Mouse (Mus musculus) liver, adult 2 months (tissue): ENCODE measurements at regions not wholly inside any gene's neighbourhood (a gene's known extent, or its start where the extent isn't known, plus 50 kb on each side); places are given as distances from the start of the nearest gene placed in this dataset.

Experiments used
- DNase-seq: peaks from one replicate; pipeline ENCODE4 v3.0.0-alpha.2; 2011; ENCODE audit warnings: low read depth, low spot score; ENCODE audit errors: extremely low read depth
- H3K27ac ChIP-seq: fragments of 200-500 bp; replicated peaks from 2 replicates; pipeline ENCODE4 v1.5.1; 2012; ENCODE audit warnings: low read depth, mild to moderate bottlenecking, control low read depth, inconsistent platforms, low read length; ENCODE audit not compliant: insufficient read depth
- H3K27me3 ChIP-seq: fragments of 200-500 bp; 2 replicates; pipeline ENCODE4 v1.6.1; 2012; ENCODE audit warnings: mild to moderate bottlenecking, moderate library complexity, low read length, inconsistent platforms; ENCODE audit not compliant: control insufficient read depth, insufficient read depth
- H3K36me3 ChIP-seq: fragments of 200-500 bp; 2 replicates; pipeline ENCODE4 v1.6.1; 2012; ENCODE audit warnings: low read length, inconsistent platforms; ENCODE audit not compliant: control insufficient read depth, insufficient read depth
- H3K4me1 ChIP-seq: fragments of 200-500 bp; 2 replicates; pipeline ENCODE4 v1.6.1; 2011; ENCODE audit warnings: low read length; ENCODE audit not compliant: control insufficient read depth, insufficient read depth
- H3K4me3 ChIP-seq: fragments of 200-500 bp; 2 replicates; pipeline ENCODE4 v1.5.1; 2011; ENCODE audit warnings: low read depth, mild to moderate bottlenecking, control low read depth, low read length, moderate library complexity; ENCODE audit not compliant: insufficient read depth
- H3K79me2 ChIP-seq: fragments of 200-500 bp; 2 replicates; pipeline ENCODE4 v1.6.1; 2012; ENCODE audit warnings: inconsistent platforms, mild to moderate bottlenecking, low read length, moderate library complexity; ENCODE audit not compliant: control insufficient read depth, insufficient read depth
- H3K9ac ChIP-seq: fragments of 200-500 bp; 2 replicates; pipeline ENCODE4 v1.6.1; 2012; ENCODE audit warnings: low read depth, mild to moderate bottlenecking, control low read depth, inconsistent platforms, low read length
- CTCF ChIP-seq: fragments of 200-500 bp; IDR thresholded peaks from 2 replicates; pipeline ENCODE4 v1.5.1; 2011; ENCODE audit warnings: low read depth, low read length, control low read depth
- POLR2A ChIP-seq: fragments of 200-500 bp; IDR thresholded peaks from 2 replicates; pipeline ENCODE4 v1.6.1; 2011; ENCODE audit warnings: low read length, control low read depth; ENCODE audit not compliant: insufficient read depth; ENCODE audit errors: extremely low read depth
- WGBS: fragments of 180-500 bp; shearing (Covaris S2); methylation state at CpG from one replicate; pipeline ENCODE4 v1.1.7; 2018; 5-methylcytosine and 5-hydroxymethylcytosine counted together

GRCm38 (mm10) chr10:99959279-99959678 lies 56.2 kb upstream of the Kitl start:
- Histone ChIP-seq H3K4me1 (no peaks in the 10 kb centered on the region), H3K79me2 (no peaks in the 10 kb centered on the region), H3K36me3 (no peaks in the 10 kb centered on the region), H3K27ac (no peak overlapping the region), H3K27me3 (no peaks in the 10 kb centered on the region), H3K9ac (no peak overlapping the region), H3K4me3 (no peak overlapping the region)
- 70% methylated on average over 3 of the region's 3 CpGs for WGBS
- TF ChIP-seq POLR2A = no peak
- TF ChIP-seq CTCF = no peak
- no peak for DNase-seq

- no peaks in the 10 kb centered on the region for H3K36me3 ChIP-seq
- DNase-seq = no peak
- no peaks in the 10 kb centered on the region for H3K4me1 ChIP-seq
- H3K27ac ChIP-seq = no peak overlapping the region
- 67% methylated on average over 7 of the region's 7 CpGs for WGBS
- no peak overlapping the region for H3K4me3 ChIP-seq
- no peak overlapping the region for H3K9ac ChIP-seq
- no peaks in the 10 kb centered on the region for H3K79me2 ChIP-seq
- no peaks in the 10 kb centered on the region for H3K27me3 ChIP-seq
- TF ChIP-seq CTCF = no peak
- TF ChIP-seq POLR2A = no peak
Observed at GRCm38 (mm10) chr10:99952486-99952885, 62.9 kb upstream of the Kitl start.

GRCm38 (mm10) chr10:99951718-99952117 lies 63.7 kb upstream of the Kitl start:
- Histone ChIP-seq H3K79me2 (no peaks in the 10 kb centered on the region), H3K4me3 (no peak overlapping the region), H3K27me3 (no peaks in the 10 kb centered on the region), H3K36me3 (no peaks in the 10 kb centered on the region), H3K9ac (no peak overlapping the region), H3K4me1 (no peaks in the 10 kb centered on the region), H3K27ac (no peak overlapping the region)
- 79% methylated on average over 4 of the region's 4 CpGs for WGBS
- DNase-seq = no peak
- TF ChIP-seq POLR2A (no peak), CTCF (no peak)

DNA sequence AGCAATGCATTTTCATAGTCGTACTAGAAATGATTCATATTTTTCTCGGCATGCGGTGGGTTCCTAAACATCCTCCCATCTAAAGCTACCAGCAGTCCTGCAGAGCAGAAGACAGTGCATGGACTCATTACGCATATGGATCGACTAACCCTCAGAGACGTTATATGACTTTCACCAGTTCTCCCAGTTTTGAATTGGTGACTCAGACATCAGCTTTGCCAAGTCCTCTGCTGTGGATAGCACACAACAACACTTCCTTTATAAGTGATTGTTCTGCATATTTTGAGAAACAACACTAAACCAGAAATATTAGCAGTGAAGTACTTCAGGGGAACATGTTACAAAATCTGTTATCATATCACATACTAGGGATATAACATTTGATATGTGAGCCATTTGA lies 64.1 kb upstream of the Kitl start:
- WGBS = 81% methylated on average over 6 of the region's 6 CpGs
- no peaks in the 10 kb centered on the region for H3K4me1 ChIP-seq
- H3K4me3 ChIP-seq = no peak overlapping the region
- TF ChIP-seq CTCF (no peak), POLR2A (no peak)
- H3K9ac ChIP-seq = no peak overlapping the region
- H3K36me3 ChIP-seq = no peaks in the 10 kb centered on the region
- no peak overlapping the region for H3K27ac ChIP-seq
- no peaks in the 10 kb centered on the region for H3K79me2 ChIP-seq
- no peak for DNase-seq
- no peaks in the 10 kb centered on the region for H3K27me3 ChIP-seq

DNA sequence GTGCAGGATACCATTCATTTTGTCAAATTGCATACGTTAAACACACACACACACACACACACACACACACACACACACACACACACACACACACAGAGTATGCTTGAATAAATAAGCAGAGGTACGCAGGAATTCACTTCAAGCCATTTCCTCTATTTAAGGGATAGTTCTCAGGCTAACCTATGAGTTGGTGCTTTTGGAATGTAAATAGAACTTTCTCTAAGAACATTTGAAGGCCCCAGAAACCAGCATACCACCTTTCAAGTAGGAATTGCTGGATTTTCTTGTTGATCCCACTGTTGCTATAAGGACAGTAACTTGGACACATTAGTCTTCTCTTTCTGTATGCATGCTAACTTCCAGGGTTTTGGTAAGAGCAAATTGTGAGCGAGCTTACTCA lies 66.7 kb upstream of the Kitl start:
- no peaks in the 10 kb centered on the region for H3K79me2 ChIP-seq
- TF ChIP-seq CTCF (no peak), POLR2A (no peak)
- H3K27ac ChIP-seq = no peak overlapping the region
- 88% methylated on average over 3 of the region's 3 CpGs for WGBS
- H3K4me3 ChIP-seq = no peak overlapping the region
- no peak overlapping the region for H3K9ac ChIP-seq
- no peaks in the 10 kb centered on the region for H3K36me3 ChIP-seq
- no peaks in the 10 kb centered on the region for H3K27me3 ChIP-seq
- no peak for DNase-seq
- H3K4me1 ChIP-seq = no peaks in the 10 kb centered on the region

DNA sequence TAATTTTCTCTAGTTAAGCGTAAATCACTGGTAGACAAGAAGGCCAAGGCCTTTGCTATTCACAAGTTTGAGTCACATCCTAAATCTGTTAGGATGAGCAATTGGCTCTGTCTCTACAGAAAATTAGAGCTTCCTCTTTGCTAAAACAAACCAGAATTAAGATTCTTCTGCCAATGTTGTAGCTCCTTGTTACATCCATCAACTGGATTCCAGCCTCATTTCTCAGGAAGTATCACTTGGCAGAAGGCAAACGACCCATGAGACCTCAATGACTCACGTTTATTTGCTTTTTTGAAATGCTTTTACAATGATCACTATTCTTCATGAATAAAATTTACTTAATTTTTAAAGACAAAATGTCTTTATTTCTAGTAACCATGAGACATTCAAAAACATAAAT lies 70.0 kb upstream of the Kitl start:
- WGBS = 75% methylated on average over 3 of the region's 3 CpGs
- no peak for TF ChIP-seq POLR2A
- no peak for DNase-seq

More for the DNA sequence above, 70.0 kb upstream of the Kitl start:
- no peaks in the 10 kb centered on the region for H3K79me2 ChIP-seq
- H3K4me1 ChIP-seq = no peaks in the 10 kb centered on the region
- no peak overlapping the region for H3K4me3 ChIP-seq
- H3K9ac ChIP-seq = no peak overlapping the region
- no peaks in the 10 kb centered on the region for H3K36me3 ChIP-seq
- no peaks in the 10 kb centered on the region for H3K27me3 ChIP-seq
- H3K27ac ChIP-seq = no peak overlapping the region
